Mouse (Mus musculus): ENCODE measurements around the gene Plcz1. TPM values are rescaled to one million over a fixed set of nuclear protein-coding genes. Genes with fewer than 3 reads are reported as not detected.

The Plcz1 gene
- polyA plus RNA-seq, 1 experiment from 2014 or later = 0.23 TPM

DNA sequence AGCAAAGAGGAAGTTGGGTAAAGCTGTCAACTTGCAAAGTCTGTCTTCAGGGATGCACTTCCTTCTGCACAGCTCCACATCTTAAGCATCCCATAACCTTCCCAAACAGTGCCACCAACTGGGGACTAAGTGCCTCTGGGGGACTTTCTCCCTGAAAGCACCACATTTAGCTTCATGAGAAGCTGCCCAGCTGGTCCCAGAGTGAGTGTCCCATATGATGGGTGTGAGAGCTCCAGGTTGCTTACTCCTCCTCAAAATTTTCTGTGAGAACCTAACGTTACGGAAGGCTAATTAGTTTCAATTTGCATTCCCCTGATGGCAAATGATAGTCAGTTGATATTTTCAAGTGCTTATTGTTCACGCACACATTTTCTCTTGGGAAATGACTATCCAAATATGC lies 57.2 kb downstream of the Plcz1 start:
- Histone ChIP-seq H3K9me3 (no peaks in the 10 kb centered on the region), H3K9ac (no peak overlapping the region), H3K4me1 (replicated peaks) (no peaks in the 10 kb centered on the region), H3K27me3 (no peaks in the 10 kb centered on the region), H3K4me3 (no peak overlapping the region), H3K36me3 (no peaks in the 10 kb centered on the region), H3K27ac (replicated peaks) (no peak overlapping the region), H3K4me2 (no peak overlapping the region)
- ATAC-seq (ENCODE audit: low FRiP score, low read depth) = no peak
- whole genome bisulfite sequencing = 88% methylated on average over 3 of the region's 3 CpGs

- H3K27ac ChIP-seq (replicated peaks) = no peak overlapping the region
- H3K4me1 ChIP-seq (replicated peaks) = no peaks in the 10 kb centered on the region
- H3K4me3 ChIP-seq = no peak overlapping the region
- H3K9ac ChIP-seq = no peak overlapping the region
- no peak for ATAC-seq (ENCODE audit: low FRiP score, low read depth)
- no peaks in the 10 kb centered on the region for H3K27me3 ChIP-seq
- no peaks in the 10 kb centered on the region for H3K36me3 ChIP-seq
- H3K4me2 ChIP-seq = no peak overlapping the region
- H3K9me3 ChIP-seq = no peaks in the 10 kb centered on the region
These were observed 60.2 kb downstream of the Plcz1 start for GRCm38 (mm10) chr6:139981061-139981460.

DNA sequence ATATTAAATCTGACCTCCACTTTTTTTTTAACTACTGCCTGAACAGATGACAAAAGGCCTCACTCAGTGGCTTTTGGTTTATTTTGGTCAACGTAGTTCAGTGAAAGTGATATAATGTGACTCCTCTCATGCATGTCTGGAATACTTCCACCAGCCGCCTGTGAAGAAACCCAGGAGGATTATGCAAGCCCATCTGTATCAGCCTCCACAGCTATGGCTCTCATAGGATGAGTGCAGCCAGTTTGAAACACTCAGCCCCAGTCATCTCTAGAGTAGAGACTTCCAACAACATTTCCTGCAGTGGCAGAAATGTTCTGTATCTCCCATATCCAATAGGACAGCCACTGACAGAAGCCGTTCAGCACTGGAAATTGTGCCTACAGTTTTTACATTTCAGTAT lies 63.1 kb downstream of the Plcz1 start:
- Histone ChIP-seq H3K27ac (replicated peaks) (no peak overlapping the region), H3K4me3 (no peak overlapping the region), H3K9ac (no peak overlapping the region), H3K9me3 (no peaks in the 10 kb centered on the region), H3K36me3 (no peaks in the 10 kb centered on the region), H3K27me3 (no peaks in the 10 kb centered on the region), H3K4me1 (replicated peaks) (no peaks in the 10 kb centered on the region), H3K4me2 (no peak overlapping the region)
- ATAC-seq (ENCODE audit: low FRiP score, low read depth) = no peak
- WGBS = 59% methylated on average over 3 of the region's 3 CpGs

GRCm38 (mm10) chr6:139974668-139975067 lies 66.6 kb downstream of the Plcz1 start:
- no peaks in the 10 kb centered on the region for H3K9me3 ChIP-seq
- no peaks in the 10 kb centered on the region for H3K36me3 ChIP-seq
- H3K27ac ChIP-seq (replicated peaks) = no peak overlapping the region
- no peak overlapping the region for H3K4me2 ChIP-seq
- no peak overlapping the region for H3K4me3 ChIP-seq
- no peak overlapping the region for H3K9ac ChIP-seq
- no peaks in the 10 kb centered on the region for H3K4me1 ChIP-seq (replicated peaks)
- no peaks in the 10 kb centered on the region for H3K27me3 ChIP-seq
- ATAC-seq (ENCODE audit: low FRiP score, low read depth) = no peak
- 81% methylated on average over 5 of the region's 5 CpGs for WGBS

- WGBS = 90% methylated on average over 4 of the region's 4 CpGs
These were observed 69.5 kb downstream of the Plcz1 start for GRCm38 (mm10) chr6:139971608-139972298.

DNA sequence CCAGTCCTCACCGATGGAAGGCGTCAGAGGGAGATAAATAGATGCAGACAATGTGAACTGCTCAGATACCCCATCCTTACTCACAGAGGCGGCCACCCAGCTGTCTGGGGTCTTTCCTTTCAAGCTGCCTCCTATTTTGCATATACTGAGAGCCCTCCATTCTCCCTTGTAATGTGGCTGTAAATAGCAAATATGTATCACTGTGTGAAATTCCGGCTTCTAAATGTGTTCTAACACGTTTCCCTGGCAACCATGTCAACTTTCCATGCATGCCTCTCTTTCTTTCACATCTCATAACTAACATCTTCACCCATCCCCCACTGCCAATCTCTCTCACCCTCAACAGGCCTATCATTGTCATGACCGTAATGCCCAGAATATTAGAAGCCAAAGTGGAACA lies 74.6 kb downstream of the Plcz1 start:
- ATAC-seq (ENCODE audit: low FRiP score, low read depth) = peak; percentile 74

More at GRCm38 (mm10) chr6:139971608-139972298, 69.5 kb downstream of the Plcz1 start:
- ATAC-seq (ENCODE audit: low FRiP score, low read depth) = no peak
- Histone ChIP-seq H3K4me1 (replicated peaks) (peaks cover 1% of the 10 kb centered on the region; the same call in 1 of the 2 replicates), H3K27ac (replicated peaks) (no peak overlapping the region), H3K36me3 (no peaks in the 10 kb centered on the region), H3K4me3 (no peak overlapping the region), H3K9ac (no peak overlapping the region), H3K9me3 (no peaks in the 10 kb centered on the region), H3K4me2 (no peak overlapping the region), H3K27me3 (no peaks in the 10 kb centered on the region)

GRCm38 (mm10) chr6:139964895-139965294 lies 76.4 kb downstream of the Plcz1 start:
- Histone ChIP-seq H3K4me1 (replicated peaks) (peaks cover 12% of the 10 kb centered on the region), H3K36me3 (no peaks in the 10 kb centered on the region), H3K4me3 (no peak overlapping the region), H3K27ac (replicated peaks) (no peak overlapping the region), H3K9me3 (no peaks in the 10 kb centered on the region), H3K9ac (no peak overlapping the region), H3K27me3 (no peaks in the 10 kb centered on the region), H3K4me2 (no peak overlapping the region)
- ATAC-seq (ENCODE audit: low FRiP score, low read depth) = no peak
- 84% methylated on average over 3 of the region's 3 CpGs for WGBS

More for the DNA sequence above, 74.6 kb downstream of the Plcz1 start:
- no peak overlapping the region for H3K9ac ChIP-seq
- H3K9me3 ChIP-seq = no peaks in the 10 kb centered on the region
- WGBS = 20% methylated on average over 6 of the region's 6 CpGs
- H3K4me3 ChIP-seq = no peak overlapping the region
- no peaks in the 10 kb centered on the region for H3K36me3 ChIP-seq
- no peak overlapping the region for H3K27ac ChIP-seq (replicated peaks)
- peaks cover 12% of the 10 kb centered on the region for H3K4me1 ChIP-seq (replicated peaks)
- no peak overlapping the region for H3K4me2 ChIP-seq
- no peaks in the 10 kb centered on the region for H3K27me3 ChIP-seq

DNA sequence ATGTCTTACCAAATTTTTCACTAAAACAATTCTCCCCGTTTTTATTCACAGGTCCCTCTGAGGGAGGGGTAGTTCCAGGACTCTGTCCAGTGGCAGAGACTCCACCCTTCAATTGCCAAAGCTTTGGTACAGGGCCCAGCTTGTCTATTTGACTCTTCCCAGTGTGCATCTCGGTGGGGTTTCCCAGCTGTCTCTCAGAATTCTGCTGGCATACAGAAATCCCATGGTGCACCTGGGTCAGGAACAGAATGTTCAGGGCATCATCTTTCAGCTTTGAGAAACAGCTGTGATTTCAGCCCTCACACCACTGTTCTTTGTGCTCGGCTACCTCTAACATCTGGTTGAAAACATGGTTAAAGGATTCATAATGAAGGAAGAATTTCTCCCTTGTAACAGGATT lies 77.5 kb downstream of the Plcz1 start:
- Histone ChIP-seq H3K4me1 (replicated peaks) (peaks cover 12% of the 10 kb centered on the region), H3K9me3 (no peaks in the 10 kb centered on the region)
- WGBS = 75% methylated on average over 3 of the region's 3 CpGs

GRCm38 (mm10) chr6:139957531-139958241 lies 83.6 kb downstream of the Plcz1 start:
- no peak overlapping the region for H3K27ac ChIP-seq (replicated peaks)
- H3K36me3 ChIP-seq = no peaks in the 10 kb centered on the region
- H3K4me1 ChIP-seq (replicated peaks) = no peaks in the 10 kb centered on the region
- no peaks in the 10 kb centered on the region for H3K27me3 ChIP-seq
- ATAC-seq (ENCODE audit: low FRiP score, low read depth) = no peak
- 57% methylated on average over 7 of the region's 7 CpGs for WGBS
- H3K9me3 ChIP-seq = no peaks in the 10 kb centered on the region
- H3K9ac ChIP-seq = no peak overlapping the region
- H3K4me3 ChIP-seq = no peak overlapping the region
- no peak overlapping the region for H3K4me2 ChIP-seq

More for the DNA sequence above, 77.5 kb downstream of the Plcz1 start:
- no peak for ATAC-seq (ENCODE audit: low FRiP score, low read depth)
- H3K4me3 ChIP-seq = no peak overlapping the region
- no peaks in the 10 kb centered on the region for H3K36me3 ChIP-seq
- no peaks in the 10 kb centered on the region for H3K27me3 ChIP-seq
- no peak overlapping the region for H3K27ac ChIP-seq (replicated peaks)
- no peak overlapping the region for H3K9ac ChIP-seq
- H3K4me2 ChIP-seq = no peak overlapping the region

DNA sequence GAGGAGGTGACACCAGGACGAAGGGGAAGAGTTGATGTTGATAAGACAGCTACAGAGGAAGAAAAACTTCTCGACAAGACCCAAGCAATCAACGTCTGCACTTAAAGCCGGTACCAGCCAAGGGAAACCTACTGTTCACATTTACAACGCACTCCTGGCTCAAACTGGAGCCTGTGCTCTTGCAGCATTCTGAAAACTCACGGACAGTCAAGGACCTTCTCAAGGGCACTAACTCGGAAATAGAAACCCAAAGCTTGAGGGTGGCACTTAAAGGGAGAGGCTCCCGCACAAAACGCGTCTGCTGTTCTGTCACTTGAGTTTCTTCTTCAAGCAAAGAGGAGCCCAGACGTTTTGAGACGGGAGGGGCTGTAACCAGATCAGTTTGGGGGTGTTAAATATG lies 87.7 kb downstream of the Plcz1 start:
- 89% methylated on average over 12 of the region's 12 CpGs for WGBS

DNA sequence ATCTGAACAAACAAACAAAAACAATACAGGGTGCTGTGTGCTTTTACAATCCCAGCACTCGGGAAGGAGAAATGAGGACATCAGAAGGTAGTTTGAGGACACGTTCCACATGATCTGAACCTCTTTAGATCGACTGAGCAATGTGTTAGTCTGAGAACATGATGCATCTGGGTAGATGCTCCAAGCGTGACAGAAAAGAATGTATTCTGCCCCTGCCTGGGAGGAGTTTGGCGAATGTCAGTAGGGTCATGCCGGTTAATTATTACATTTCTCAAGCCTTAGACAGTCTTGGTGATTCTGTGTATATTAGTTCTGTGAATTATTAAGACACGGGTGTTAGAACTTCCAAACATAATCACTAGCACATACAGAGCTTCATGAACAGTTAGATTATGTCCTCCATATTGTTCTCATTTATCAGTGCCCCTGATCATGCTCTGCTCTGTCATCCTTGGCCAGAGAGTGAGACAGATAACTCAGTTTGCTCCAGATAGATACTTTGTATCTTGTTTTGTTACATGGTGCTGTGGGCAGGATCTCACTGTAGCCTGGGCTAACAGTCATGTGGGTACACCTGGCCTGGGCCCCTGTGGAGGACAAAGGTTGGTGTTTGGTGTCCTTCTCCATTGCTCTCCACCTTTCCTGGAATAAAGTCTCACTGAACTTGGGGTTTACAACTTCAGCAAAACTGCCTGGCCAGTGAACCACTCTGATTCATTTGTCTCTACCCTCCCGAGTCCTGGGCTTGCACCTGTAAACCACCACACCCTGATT lies 94.0 kb downstream of the Plcz1 start:
- H3K4me2 ChIP-seq = no peak overlapping the region

More for the DNA sequence above, 87.7 kb downstream of the Plcz1 start:
- Histone ChIP-seq H3K4me1 (replicated peaks) (no peaks in the 10 kb centered on the region), H3K9ac (no peak overlapping the region), H3K4me3 (no peak overlapping the region), H3K36me3 (no peaks in the 10 kb centered on the region), H3K4me2 (no peak overlapping the region), H3K9me3 (no peaks in the 10 kb centered on the region), H3K27me3 (no peaks in the 10 kb centered on the region), H3K27ac (replicated peaks) (no peak overlapping the region)
- ATAC-seq (ENCODE audit: low FRiP score, low read depth) = no peak

More for the DNA sequence above, 94.0 kb downstream of the Plcz1 start:
- H3K27me3 ChIP-seq = no peaks in the 10 kb centered on the region
- no peaks in the 10 kb centered on the region for H3K36me3 ChIP-seq
- ATAC-seq (ENCODE audit: low FRiP score, low read depth) = no peak
- no peak overlapping the region for H3K27ac ChIP-seq (replicated peaks)
- whole genome bisulfite sequencing = 86% methylated on average over 8 of the region's 8 CpGs
- H3K9me3 ChIP-seq = no peaks in the 10 kb centered on the region
- no peak overlapping the region for H3K4me3 ChIP-seq
- H3K4me1 ChIP-seq (replicated peaks) = no peaks in the 10 kb centered on the region
- H3K9ac ChIP-seq = no peak overlapping the region

Data from hindbrain, embryonic 15.5 days (tissue).